Mouse (Mus musculus) cortical plate, adult 2 months (tissue): Measurements from ENCODE around the gene Slc25a35.

ENCODE experiments used
- CTCF ChIP-seq: fragments of 200-500 bp; IDR thresholded peaks from 2 replicates; pipeline ENCODE4 v1.5.1; 2011; ENCODE audit warnings: mild to moderate bottlenecking, control low read depth, low read length; ENCODE audit not compliant: insufficient read depth; ENCODE audit errors: extremely low read depth
- POLR2A ChIP-seq: fragments of 200-500 bp; IDR thresholded peaks from 2 replicates; pipeline ENCODE4 v1.6.1; 2011; ENCODE audit warnings: mild to moderate bottlenecking, low read length, control low read depth; ENCODE audit not compliant: insufficient read depth; ENCODE audit errors: extremely low read depth

DNA sequence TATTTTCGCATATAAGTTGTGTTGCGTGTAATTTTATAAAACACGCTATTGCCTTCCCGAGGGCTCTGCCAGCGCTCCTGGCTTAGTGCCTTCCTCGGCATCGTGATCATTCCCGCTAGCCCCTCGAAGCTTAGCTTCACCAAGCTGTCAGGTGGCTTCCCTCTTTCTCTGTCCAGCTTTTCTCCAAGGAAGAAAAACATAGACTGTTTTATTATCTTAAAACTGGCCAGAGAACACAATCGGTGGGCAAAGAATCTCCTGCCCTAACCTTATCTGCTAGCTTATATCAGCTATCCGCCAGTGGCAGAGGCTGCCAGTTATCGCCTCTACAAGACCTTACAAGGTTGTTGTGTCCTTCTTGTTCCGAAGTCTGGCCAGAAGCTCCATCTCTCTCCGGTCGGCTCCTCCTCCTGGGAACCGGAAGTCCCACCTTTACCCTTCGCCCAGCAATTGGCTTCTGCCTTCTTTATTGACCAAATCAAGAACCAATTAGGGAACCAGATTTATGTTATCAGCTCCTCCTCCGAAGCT lies 44.2 kb downstream of the Slc25a35 start:
- TF ChIP-seq POLR2A = peak; percentile 97
- no peak for TF ChIP-seq CTCF
